Mouse (Mus musculus): ENCODE data around the gene Hipk3.

- TF ChIP-seq CTCF (IDR thresholded peaks at IDR 0.05; ENCODE audit: low read depth) (no peak), EP300 (optimal IDR thresholded peaks at IDR 0.05) (no peak)
Observed at GRCm38 (mm10) chr2:104407913-104408312, 86.3 kb downstream of the Hipk3 start.
